Mouse (Mus musculus) 416B (cell line): ENCODE measurements at regions not wholly inside any gene's neighbourhood (a gene's known extent, or its start where the extent isn't known, plus 50 kb on each side); places are given as distances from the start of the nearest gene placed in this dataset.

Experiments
- DNase-seq: peaks from one replicate; pipeline ENCODE4 v3.0.0; 2011; ENCODE audit warnings: low read depth

GRCm38 (mm10) chr10:118765544-118766441 lies 104.2 kb downstream of the Dyrk2 start:
- DNase-seq, result peak; percentile 48

- no peak for DNase-seq
Measured at GRCm38 (mm10) chr10:118766826-118767225, 103.2 kb downstream of the Dyrk2 start.

- no peak for DNase-seq
Measured at GRCm38 (mm10) chr10:118769751-118770150, 100.3 kb downstream of the Dyrk2 start.

DNA sequence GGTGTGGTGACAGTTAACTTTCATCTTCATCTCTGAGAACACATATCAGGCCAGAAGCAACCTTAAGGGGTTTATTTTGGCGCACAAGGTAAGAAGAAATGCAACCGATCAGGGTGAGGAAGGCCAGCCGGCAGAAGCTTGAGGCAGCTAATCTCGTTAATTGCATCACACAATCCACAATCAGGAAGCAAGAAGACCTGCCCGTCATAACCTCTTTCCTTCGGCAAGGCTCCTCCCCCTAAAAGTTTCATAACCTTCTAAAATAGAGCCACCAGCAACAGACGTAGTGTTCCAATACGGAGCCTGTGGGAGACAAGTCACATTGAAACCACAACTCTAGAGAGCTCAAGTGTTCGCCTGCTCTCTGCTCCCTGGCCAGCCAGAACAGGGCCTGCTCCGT lies 91.4 kb downstream of the Dyrk2 start:
- peak; percentile 12 for DNase-seq

DNA sequence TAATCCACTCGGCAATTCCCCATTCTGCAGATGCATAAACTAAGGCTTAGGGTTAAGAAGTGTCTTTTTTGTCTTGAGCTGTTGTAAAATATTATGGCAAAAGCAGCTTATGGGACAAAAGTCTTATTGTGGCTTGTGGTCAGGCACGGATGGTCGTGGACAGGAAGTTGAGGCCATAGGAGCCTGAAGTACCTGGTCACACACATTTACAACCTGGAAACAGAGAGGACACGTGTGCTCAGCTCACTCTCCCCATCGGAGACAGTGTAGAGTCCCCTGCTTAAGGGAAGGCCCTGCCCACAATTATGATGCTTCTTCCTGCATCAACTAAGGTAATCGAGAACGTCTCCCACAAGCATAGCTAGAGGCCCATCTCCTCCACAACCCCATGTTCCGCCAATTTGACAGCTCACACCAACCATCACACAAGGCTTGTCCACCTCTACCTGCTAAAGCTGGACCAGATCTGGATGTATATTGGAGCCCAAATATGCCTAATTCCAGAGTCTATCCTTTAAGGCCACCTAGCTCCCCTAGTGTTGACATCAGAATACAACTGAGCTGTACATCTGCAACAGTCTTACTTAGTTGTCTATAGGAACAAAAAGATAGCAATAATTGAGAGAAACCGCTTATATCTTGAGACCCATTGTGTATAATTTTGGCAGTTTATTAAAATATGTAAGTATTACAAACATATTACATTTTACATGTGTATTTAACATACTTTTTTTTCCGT lies 89.0 kb downstream of the Dyrk2 start:
- peak; percentile 9 for DNase-seq

- DNase-seq, result no peak
Measured at GRCm38 (mm10) chr10:118781811-118782232, 88.2 kb downstream of the Dyrk2 start.

DNA sequence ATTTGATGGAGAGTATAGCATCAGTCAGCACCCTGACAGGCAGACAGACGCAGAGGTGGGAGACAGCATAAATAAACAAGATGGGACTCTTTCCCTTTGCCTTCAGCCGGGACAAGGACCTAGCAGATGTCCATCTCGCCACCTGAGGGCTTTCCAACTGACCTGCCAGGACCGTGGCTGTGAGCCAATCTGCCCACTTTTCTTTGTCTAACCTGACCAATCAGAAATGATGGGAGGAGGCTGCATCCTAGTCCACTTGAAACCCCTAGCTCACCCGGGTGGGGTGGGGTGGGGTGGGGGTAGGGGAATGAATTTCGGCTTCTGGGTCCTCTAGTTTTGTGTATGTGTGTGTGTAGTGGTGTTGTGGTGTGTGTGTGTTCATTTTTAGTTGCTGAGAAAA lies 87.4 kb downstream of the Dyrk2 start:
- DNase-seq, result no peak

DNA sequence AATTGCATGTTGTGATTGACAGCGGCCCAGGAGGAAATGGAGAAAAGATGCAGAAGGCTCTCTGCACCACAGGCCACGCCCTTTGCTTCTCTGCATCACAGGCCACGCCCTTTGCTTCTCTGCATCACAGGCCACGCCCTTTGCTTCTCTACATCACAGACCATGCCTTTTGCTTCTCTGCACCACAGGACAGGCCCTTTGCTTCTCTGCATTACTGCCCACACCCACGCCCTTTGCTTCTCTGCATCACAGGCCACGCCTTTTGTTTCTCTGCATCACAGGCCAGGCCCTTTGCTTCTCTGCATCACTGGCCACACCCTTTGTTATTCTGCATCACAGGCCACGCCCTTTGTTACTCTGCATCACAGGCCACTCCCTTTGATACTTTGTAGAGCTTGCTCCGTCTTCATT lies 82.7 kb downstream of the Dyrk2 start:
- no peak for DNase-seq

GRCm38 (mm10) chr10:118792352-118793100 lies 77.5 kb downstream of the Dyrk2 start:
- no peak for DNase-seq

DNA sequence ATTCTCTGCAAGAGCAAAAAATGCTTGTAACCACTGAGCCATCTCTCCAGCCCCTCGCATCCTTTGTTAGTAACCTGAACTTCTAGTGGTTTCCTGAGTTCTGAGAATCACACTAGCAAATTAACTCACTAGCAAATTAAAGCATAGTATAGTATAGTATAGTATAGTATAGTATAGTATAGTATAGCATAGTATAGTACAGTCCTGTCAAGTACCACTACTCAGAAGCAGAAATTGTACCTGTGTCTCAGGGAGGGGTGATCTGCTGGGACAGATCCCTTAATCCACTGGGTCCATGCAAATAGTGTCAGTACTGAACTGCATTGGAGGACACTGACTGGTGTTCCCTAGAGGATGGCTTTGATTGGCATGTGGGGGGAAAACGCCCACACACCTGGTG lies 76.2 kb downstream of the Dyrk2 start:
- no peak for DNase-seq

GRCm38 (mm10) chr10:118794395-118795060 lies 75.5 kb downstream of the Dyrk2 start:
- no peak for DNase-seq

GRCm38 (mm10) chr10:118795061-118795407 lies 75.0 kb downstream of the Dyrk2 start:
- DNase-seq, result no peak

DNA sequence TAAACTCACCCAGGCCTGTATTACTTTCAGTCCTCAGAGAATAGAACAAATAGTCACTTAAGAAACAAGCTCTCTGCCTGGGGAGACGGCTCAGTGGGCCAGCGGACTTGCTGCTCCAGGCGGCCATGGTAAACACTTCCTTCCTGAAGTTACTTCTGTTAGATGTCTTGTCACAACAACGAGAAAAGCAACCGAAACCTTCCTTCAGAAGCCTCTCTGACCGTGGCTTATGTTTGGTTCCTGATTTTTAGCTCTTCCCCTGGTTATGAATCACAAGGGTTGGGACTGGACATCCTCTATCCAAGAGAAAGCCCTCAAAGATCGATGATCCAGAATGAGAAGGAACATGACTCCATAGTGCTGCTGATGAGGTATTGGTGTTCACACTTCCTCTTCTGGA lies 73.5 kb downstream of the Dyrk2 start:
- peak; percentile 17 for DNase-seq

DNA sequence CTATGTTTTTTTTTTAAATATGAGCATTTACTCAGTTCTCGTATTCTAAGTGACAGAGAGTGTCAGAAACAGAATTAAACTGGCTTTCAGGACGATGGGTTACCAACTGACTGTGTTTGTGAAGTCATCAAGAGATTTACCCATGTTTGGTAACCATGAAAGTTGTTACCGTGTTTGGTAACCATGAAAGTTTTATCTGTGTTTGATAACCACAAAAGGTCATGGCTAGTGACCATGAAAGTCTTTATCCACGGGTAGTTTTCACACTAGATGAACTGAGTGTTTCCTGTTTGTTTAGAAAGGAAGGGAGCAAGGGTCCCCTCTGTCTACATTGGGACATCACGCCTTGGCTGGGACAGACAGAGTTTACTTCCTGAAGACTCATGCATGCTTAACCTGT lies 72.8 kb downstream of the Dyrk2 start:
- peak; percentile 2 for DNase-seq

DNA sequence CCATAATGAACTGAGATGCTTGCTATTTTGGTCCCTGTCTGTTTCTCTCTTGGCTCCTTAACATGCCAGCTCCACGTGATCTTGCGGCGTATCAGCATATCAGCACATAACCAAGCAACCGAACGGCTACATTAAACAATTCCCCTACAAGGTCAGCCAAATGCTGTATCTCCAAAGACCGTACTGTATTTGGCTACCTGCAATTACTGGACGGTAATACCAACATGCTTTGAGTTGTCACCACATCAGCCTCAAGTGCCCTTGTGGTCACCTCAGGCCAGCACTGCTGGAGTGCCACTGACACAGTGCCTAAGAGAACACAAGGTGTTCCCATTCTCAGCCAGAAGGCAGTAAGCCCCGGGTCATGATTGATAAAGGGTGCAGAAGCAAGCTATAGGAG lies 70.2 kb downstream of the Dyrk2 start:
- DNase-seq, result no peak

DNA sequence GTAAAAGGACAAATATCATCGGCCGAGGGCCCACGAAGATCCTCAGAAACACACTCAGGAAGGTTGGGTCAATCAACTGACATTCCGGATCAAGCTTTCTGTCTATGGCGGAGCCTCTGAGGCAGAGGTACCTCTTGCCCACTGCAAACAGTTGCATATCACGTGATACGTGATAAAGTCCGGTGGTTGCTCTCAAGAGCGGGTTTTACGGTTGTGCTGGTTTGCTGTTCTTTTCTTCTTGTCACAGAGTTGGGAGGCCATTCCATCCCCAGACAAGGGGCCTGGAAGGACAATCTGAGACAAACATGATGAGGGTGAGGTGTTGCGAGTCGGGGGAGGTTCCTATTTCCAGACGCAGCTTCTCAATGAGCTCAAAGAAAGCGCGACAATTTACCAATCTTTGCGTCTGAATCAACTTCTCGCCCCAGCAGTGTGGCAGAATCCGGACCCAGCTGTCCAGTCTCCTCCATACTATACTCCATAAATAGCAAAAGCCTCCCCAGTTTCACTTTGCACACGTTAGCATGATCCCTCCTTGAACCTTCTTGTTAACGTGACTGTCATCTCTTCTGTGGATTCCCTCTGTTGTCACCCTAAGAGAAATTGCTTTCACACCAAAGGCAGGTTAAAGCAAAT lies 66.0 kb downstream of the Dyrk2 start:
- DNase-seq, result no peak

GRCm38 (mm10) chr10:118804574-118804973 lies 65.4 kb downstream of the Dyrk2 start:
- peak; percentile 62 for DNase-seq
